Mouse (Mus musculus) layer of hippocampus, postnatal 14 days (tissue): ENCODE measurements at regions not wholly inside any gene's neighbourhood (a gene's known extent, or its start where the extent isn't known, plus 50 kb on each side); places are given as distances from the start of the nearest gene placed in this dataset.

ENCODE experiments used
- DNase-seq, 2 experiments: peaks; one replicate each; pipeline ENCODE4 v3.0.0; 2021 to 2022; ENCODE audit warnings: low spot score in 2 of 2, mixed read lengths in 1 of 2

- no peak for DNase-seq
These were observed 551.1 kb upstream of the Tnp1 start for GRCm38 (mm10) chr1:73566770-73567169.

DNA sequence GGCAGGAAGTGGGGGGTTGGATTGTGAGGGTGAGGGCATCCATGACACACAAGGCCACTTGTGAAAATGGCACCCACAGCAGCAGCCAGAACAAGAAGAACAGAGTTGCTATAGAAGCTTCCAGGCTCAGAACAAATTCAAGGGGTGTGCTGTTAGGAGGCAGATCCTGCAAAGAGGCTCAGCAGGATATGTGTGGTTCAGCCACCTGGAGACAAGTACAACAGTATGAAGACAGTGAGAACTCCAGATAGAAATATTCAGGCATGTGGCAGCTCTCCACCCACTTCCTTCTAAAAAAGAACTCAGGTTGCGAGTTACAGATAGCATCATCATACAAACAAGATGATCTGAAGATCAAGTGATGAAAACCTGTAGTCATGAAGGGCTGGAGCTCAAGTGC lies 544.9 kb upstream of the Tnp1 start:
- no peak for DNase-seq

GRCm38 (mm10) chr1:73547877-73548276 lies 532.2 kb upstream of the Tnp1 start:
- DNase-seq, result peak in 1 of 2 experiments; percentile 17

- no peak for DNase-seq
These were observed 529.7 kb upstream of the Tnp1 start for GRCm38 (mm10) chr1:73545401-73545800.

DNA sequence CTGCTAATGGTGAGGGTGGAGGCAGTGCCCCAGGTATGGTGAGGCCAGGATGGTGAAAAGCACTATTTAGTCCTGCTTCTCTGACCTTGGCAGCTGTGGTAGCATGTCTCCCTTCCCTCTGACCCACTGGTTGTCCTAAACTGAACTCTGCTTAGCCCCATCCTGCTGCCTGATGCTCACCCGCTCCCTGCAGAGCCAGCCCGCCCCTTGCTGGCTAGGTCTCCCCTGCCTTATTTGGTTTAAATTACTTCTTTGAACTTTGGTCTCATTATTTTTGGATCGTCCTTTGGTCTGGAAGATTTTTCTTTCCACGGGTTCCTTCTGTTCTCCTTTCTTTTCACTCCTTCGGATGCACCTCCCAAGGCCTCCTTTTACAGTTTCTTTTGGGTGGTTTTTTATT lies 525.7 kb upstream of the Tnp1 start:
- no peak for DNase-seq

DNA sequence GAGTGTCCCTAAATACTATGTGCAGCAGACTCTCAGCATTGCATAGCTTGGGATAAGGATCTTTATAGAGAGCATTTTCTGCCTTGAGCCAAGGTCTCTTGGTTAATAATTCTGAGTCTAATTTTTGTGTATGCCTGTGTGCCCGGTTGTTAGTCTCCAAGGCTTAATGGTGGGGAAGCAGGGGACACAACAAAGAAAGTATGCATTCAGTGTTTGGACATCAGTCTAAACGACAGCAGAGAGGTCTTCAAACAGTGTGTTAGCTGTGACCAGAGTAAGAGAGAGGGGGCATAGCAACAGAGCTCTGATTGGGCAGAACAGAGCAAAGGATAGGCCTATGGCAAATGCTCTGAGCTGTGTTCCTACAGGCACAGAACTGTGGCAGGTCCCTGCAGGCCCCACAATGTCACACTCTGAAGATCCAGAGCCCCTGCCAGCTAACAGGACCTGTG lies 522.7 kb upstream of the Tnp1 start:
- peak in 1 of 2 experiments; percentile 14 for DNase-seq

GRCm38 (mm10) chr1:73535726-73536265 lies 520.1 kb upstream of the Tnp1 start:
- no peak for DNase-seq

- no peak for DNase-seq
These were observed 517.8 kb upstream of the Tnp1 start for GRCm38 (mm10) chr1:73533526-73533925.

GRCm38 (mm10) chr1:73532316-73532715 lies 516.6 kb upstream of the Tnp1 start:
- DNase-seq, result no peak

DNA sequence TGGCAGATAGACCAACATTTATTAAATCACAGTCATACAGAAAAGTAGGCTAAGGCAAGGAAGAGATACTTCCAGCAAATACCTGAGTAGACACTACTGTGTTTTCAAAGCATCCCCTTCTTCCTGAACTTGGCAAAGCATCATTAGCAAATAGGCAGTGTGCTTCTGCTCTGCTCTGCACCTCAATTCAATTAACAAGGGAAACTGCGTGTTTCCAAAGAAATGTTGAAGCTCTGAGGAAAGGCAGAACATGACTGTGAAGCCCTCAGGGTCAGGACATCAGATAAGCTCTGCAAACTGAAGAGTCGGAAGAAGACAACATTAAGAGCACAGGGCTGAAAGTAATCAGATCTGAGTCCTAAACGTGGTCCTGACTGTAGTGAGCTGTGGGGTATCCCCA lies 516.1 kb upstream of the Tnp1 start:
- no peak for DNase-seq

- no peak for DNase-seq
These were observed 514.6 kb upstream of the Tnp1 start for GRCm38 (mm10) chr1:73530326-73530725.

- DNase-seq, result no peak
These were observed 512.9 kb upstream of the Tnp1 start for GRCm38 (mm10) chr1:73528623-73529022.

- DNase-seq, result no peak
These were observed 500.7 kb upstream of the Tnp1 start for GRCm38 (mm10) chr1:73516441-73516840.

GRCm38 (mm10) chr1:73515781-73516180 lies 500.1 kb upstream of the Tnp1 start:
- DNase-seq, result no peak

DNA sequence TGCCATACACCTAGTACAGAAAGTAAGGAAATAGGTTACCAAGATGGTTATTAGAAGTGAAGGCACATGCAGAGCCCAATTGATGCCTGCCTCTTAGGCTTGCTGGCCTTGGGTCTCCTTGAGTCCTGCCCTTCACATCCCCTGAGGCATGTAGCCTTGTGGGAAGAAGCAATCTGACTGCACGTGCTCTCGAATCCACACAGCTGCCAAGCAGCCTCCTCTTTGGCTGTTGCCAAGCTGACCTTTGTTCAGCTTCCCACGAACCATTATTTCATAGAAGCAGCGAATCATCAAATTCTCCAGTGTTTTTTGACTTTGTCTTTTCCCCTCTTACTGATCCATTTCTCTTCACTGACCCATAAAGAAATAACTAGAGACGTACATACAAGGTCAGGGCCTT lies 498.1 kb upstream of the Tnp1 start:
- DNase-seq, result no peak

GRCm38 (mm10) chr1:73512836-73513235 lies 497.1 kb upstream of the Tnp1 start:
- no peak for DNase-seq

GRCm38 (mm10) chr1:73507071-73507754 lies 491.5 kb upstream of the Tnp1 start:
- DNase-seq, result no peak

GRCm38 (mm10) chr1:73503611-73504010 lies 487.9 kb upstream of the Tnp1 start:
- no peak for DNase-seq

DNA sequence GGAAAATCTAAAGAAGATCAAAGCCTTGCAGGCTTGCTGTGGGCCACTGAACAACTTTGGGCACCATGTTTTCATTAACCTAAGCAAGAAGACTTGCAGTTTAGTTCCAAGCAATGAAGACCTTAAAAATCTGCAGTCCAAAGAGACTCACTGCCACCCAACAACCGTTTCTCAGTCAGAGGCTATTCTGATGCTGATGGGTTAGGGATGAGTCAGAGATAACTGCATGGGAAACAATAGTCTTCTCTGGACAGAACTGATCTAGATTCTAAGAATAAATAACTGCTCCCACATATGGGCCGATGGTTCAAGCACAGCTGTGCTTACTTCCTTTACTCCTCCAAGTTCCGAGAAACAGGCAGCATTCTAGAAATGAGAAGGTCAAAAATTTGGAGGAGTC lies 485.0 kb upstream of the Tnp1 start:
- no peak for DNase-seq

DNA sequence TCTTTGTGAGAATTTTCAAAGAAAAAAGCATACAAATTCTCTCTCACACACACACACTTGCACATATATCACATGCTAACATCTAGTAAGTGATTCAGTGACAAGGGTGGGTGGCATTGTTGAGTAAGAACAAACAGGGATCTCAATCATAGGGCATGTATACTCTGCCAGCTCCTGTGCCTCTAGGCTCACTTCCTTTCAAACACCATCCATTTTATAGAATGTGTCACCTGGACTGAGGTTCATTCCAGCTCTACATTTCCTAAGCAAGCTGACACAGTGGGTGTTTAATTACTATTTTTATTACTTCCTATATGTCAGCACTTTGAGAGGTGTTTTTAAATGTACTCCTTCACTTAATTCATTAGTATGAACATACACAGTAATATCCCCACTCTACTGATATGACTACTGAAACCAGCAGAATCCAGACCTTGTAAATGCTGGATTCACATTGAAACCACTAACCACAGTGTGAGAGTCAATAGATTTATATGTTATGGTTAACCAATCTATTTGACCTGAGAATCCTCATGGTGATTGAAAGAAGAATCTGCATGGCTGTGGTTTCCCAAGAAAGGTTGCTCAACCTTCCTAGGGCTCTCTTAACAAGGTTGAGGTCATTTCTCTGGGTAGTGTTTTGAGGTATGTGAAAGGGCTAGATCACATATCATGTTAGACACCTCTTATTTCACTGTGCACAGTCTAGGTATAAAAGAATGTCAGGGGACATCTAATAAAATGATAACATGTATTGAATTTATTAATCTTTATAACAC lies 480.5 kb upstream of the Tnp1 start:
- no peak for DNase-seq

GRCm38 (mm10) chr1:73481956-73482355 lies 466.2 kb upstream of the Tnp1 start:
- no peak for DNase-seq

- no peak for DNase-seq
These were observed 463.7 kb upstream of the Tnp1 start for GRCm38 (mm10) chr1:73479349-73479920.
